Mouse (Mus musculus): Measurements from ENCODE around the gene Gpn3.

Gene Gpn3

GRCm38 (mm10) chr5:122371591-122372191, at the start of gene Gpn3:
TSS of gene Gpn3 (plus strand) at chr5:122371876.
- in situ Hi-C loops (cut with MboI; ENCODE audit: unreplicated experiment in 2 of 2), result no loop called here

- in situ Hi-C loops (cut with MboI; ENCODE audit: unreplicated experiment in 2 of 2), result no loop called here
Observed at GRCm38 (mm10) chr5:122323523-122323922, 48.2 kb upstream of the Gpn3 start.

- in situ Hi-C loops (cut with MboI; ENCODE audit: unreplicated experiment in 2 of 2), result no loop called here
Observed at GRCm38 (mm10) chr5:122324608-122325431, 46.9 kb upstream of the Gpn3 start.

DNA sequence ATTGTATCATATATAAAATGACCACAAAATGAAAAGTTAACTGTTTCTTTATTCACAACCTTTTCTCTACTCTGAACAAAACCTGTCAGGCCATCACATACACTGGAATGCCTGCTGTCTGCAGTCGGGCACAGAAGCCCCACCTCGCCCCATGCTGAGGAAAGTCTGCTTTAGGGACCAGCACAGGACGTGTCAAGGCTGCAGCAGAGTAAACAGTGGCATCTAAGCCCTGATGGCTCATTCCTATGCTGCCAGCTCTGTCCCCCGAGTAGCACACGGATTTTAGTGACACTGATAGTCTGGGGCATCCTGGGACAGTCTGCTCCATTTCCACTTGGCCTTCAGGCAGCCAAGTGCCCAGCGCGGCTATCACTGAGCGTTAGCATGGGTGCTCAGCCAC, 46.2 kb upstream of the Gpn3 start:
- in situ Hi-C loops (cut with MboI; ENCODE audit: unreplicated experiment in 2 of 2), result no loop called here

- in situ Hi-C loops (cut with MboI; ENCODE audit: unreplicated experiment in 2 of 2), result no loop called here
Observed at GRCm38 (mm10) chr5:122327283-122327682, 44.4 kb upstream of the Gpn3 start.

DNA sequence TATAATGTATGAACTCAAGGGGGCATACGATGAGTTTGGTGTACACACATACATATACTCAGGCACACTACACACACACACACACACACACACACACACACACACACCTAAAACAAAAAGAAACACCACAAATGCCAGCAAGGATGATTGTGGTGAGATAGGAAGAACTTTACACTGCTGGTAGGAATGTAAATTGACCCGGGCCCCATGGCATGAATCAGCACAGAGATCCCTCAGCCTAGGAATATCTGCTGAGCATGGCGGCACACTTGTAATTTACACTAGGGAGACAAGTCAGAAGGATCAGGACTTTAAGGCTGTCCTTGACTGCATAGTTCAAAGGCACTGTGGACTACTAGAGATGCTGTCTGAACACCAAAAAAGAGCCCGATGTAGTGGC, 41.4 kb upstream of the Gpn3 start:
- in situ Hi-C loops (cut with MboI; ENCODE audit: unreplicated experiment in 2 of 2), result no loop called here

DNA sequence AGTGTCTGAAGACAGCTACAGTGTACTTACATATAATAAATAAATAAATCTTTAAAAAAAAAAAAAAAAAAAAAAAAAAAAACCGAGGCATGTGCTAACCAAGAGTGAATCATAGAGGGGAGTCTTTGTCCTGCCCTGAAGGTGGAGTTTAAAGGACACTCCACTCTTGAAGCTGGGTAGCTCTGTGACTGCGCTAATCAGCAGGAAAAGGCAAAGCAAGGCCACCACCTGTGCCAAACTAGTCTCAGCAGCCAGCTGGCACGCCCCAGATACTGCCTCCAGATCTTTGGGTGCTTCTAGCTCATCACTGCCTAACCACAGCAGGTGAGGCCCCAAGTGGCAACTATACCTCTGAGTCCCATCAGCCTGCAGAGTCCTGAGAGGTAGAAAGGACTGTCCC, 37.0 kb upstream of the Gpn3 start:
- in situ Hi-C loops (cut with MboI; ENCODE audit: unreplicated experiment in 2 of 2), result no loop called here

DNA sequence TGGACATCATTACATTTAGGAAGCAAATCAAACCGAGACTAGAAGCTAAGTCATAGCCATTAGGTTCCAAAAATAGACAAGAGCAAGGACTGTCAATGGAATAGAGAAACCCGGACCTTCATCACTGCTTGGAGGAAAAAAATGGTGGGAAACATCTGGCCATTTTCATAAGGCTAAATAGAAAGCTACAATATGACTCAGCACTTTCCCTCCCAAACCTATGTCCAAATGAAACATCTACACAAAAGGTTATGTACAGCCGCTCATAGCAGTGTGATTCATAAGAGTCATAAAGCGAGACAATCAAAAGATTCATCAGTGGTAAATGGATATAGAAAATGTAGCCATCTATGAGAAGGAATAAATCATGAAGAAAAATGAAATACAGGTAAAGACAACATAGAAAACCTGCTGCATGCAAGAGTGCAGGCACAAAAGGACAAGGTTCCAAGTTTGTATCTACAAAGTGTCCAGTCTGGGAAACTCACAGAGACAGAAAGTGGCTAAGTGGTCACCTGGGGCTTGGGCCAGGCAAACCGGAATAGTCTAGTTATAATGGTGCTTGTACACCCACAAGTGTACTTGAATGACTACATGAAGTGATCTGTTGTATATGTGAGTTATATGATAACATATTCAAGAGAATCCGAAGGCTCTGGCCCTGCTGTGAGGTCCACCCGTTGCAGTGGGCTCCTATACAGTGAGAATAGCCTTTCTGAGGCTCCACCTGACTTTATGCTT, 35.0 kb upstream of the Gpn3 start:
- in situ Hi-C loops (cut with MboI; ENCODE audit: unreplicated experiment in 2 of 2), result no loop called here

DNA sequence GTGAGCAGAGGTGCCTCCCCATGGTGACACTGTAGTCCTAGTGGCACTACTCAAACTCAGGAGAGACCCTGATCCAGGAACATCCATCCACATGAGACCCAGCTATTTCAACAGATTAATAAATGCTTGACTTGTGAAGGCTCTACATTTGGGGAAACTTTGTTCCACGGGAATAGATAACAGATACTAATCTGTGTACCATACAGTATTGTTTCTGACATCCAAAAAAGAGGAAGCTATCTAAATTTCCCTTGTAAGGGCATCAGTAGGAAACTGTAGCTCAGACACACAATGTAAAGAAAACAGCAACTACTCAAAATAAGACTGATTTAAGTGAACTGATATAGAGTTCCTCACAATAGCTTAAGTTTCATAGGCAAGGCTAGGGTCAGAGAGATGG, 28.8 kb upstream of the Gpn3 start:
- in situ Hi-C loops (cut with MboI; ENCODE audit: unreplicated experiment in 2 of 2), result loop anchor here (10.0 kb wide), 2 partner anchors 68 to 208 kb away; no protein-coding TSS in a partner anchor

- in situ Hi-C loops (cut with MboI; ENCODE audit: unreplicated experiment in 2 of 2), result loop anchor here (10.0 kb wide), 2 partner anchors 69 to 209 kb away; no protein-coding TSS in a partner anchor
Observed at GRCm38 (mm10) chr5:122343768-122344167, 27.9 kb upstream of the Gpn3 start.

GRCm38 (mm10) chr5:122344260-122344659, 27.4 kb upstream of the Gpn3 start:
- in situ Hi-C loops (cut with MboI; ENCODE audit: unreplicated experiment in 2 of 2), result loop anchor here (10.0 kb wide), 2 partner anchors 69 to 209 kb away; no protein-coding TSS in a partner anchor

DNA sequence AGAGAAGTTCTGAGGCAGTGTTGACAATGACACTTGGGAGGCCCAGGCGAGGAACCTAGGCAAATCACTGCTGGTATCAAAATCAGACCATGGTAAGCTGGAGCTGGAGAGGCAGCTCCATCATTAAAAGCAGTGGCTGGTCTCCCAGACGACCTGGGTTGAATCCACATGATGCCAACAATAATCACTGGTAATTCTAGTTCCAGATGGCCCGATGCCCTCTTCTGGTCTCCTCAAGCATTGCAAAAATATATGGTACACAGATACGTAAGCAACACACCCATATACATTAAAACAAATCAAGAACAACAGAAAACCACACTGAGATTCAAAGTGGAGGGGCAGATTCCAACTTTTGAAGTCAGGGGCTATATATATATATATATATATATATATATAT, 25.9 kb upstream of the Gpn3 start:
- in situ Hi-C loops (cut with MboI; ENCODE audit: unreplicated experiment in 2 of 2), result loop anchor here (5.0 to 10.0 kb wide), 4 partner anchors 71 to 213 kb away; no protein-coding TSS in a partner anchor

DNA sequence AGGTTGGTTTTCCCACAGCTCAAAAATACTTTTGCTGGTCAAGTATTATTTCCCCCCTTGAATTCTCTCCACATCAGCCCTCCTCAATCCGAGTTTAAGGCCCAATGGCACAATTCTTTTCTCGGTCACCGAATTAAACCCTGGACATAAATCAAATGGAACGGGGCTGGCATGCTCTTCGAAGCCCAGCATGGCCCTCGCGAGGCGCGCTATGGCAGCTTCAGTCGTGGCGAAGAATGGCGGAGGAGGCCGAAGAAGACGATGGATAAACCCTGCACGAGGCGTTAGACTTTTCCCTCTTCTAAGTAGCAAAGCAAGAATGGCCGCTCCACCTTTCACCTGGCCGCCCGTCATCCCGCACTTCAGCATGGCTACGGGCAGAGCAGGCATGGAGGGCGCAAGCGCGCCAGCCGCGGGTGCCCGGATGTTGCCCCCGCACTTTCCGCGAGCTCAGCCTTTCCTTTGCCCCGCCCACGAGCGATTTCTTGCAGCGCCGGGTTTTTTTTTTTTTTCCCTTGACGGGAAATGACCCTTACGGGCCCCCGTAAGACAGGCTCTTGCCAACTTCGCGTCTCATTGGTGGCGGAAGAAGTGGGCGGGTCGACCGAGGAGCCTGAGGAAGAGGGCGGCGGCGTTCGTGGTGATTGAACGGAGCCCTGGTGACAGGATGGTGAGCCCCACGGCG, 17.7 kb upstream of the Gpn3 start, which contains the start of the genes Rad9b and Vps29:
Rad9b (minus strand) TSS at position 427 of the 685 bp plus-strand sequence.
Vps29 (plus strand) TSS at position 563 of the 685 bp plus-strand sequence.
- in situ Hi-C loops (cut with MboI; ENCODE audit: unreplicated experiment in 2 of 2), result no loop called here

DNA sequence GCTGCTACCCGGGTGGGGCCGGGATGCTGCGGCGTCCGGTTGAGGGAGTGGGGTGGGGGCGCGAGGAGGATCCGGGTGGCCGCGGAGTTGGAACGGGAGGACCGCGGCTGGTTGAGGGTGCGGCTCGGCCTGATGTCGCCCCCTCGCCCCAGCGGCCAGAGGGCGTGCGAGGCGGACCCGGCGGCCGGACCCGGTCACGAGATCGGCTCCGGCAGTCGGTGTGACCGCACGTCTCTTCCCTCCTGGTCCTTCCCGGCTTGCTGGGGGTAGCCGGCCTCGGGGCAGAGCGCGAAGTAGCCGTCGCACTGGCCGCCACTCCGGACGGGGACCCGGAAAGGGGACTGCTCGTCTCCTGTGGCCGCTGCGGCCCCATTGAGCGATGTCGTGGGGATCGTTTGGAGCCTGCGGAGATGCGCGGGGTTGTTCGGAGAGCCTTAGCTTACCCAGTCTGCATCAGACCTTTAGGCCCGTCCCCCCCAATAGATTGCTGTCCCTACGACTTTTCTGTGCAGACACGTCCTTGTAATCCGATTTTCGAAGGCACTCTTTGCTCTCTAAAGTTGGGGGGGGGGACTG, 17.1 kb upstream of the Gpn3 start:
- in situ Hi-C loops (cut with MboI; ENCODE audit: unreplicated experiment in 2 of 2), result no loop called here

GRCm38 (mm10) chr5:122372192-122372769, 605 bp downstream of the Gpn3 start, which contains the start of gene Fam216a:
TSS of gene Fam216a (minus strand) at chr5:122372364.
- in situ Hi-C loops (cut with MboI; ENCODE audit: unreplicated experiment in 2 of 2), result no loop called here

GRCm38 (mm10) chr5:122372878-122373277, 1.2 kb downstream of the Gpn3 start:
- in situ Hi-C loops (cut with MboI; ENCODE audit: unreplicated experiment in 2 of 2), result no loop called here

- in situ Hi-C loops (cut with MboI; ENCODE audit: unreplicated experiment in 2 of 2), result no loop called here
Observed at GRCm38 (mm10) chr5:122377101-122377833, 5.6 kb downstream of the Gpn3 start.

GRCm38 (mm10) chr5:122378171-122378570, 6.5 kb downstream of the Gpn3 start:
- in situ Hi-C loops (cut with MboI; ENCODE audit: unreplicated experiment in 2 of 2), result no loop called here

Measured in v-Abl transformed pro-B cells (cell line).